Mouse (Mus musculus): Measurements from ENCODE around the gene Crocc.

Gene Crocc

DNA sequence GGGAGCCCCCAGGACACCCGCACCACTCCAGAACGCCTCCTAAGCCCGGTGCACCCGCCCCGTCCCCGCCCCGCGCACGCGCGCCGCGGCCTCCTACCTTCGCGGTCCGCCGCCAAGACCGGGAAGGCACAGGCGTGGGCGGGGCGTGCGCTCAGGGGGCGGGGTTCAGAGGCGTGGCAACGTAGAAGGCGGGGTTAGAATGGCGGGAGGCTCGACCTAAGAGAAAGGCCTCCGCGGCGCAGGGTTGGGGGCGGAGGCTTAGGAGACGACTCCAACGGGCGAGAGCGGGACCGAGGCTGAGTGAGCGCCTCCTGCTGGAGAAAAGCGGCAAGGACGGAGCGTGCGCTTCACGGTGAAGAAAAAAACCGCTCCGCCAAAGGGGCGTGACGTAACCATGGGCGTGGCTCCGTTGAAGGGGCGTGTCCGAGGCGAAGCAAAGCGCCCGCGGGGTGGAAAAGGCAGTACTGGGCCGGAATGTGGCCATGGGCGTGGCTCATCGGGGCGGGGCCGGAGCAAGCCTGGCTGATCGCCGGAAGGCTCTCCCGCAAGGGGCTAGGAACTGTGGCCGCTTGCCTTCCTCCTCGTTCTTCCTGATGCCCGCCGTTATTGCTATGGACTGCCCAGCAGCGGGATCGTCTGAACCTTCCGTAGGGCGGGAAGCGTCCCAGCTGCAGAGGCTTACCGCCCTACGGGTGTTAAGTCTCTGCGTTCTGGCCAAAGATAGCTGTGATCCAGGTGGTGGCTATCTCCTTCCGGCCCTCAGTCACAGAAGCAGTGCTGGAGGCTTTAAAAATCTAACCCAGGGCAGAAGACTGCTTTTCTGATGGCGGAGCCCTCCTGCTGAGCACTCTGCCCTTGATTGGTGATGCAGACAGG lies at the start of gene Crocc:
Gene Crocc (minus strand): TSS at position 125 of the 876 bp plus-strand sequence.
- peak; percentile 96 to 99 for DNase-seq (ENCODE audit: low spot score in 2 of 2)

DNA sequence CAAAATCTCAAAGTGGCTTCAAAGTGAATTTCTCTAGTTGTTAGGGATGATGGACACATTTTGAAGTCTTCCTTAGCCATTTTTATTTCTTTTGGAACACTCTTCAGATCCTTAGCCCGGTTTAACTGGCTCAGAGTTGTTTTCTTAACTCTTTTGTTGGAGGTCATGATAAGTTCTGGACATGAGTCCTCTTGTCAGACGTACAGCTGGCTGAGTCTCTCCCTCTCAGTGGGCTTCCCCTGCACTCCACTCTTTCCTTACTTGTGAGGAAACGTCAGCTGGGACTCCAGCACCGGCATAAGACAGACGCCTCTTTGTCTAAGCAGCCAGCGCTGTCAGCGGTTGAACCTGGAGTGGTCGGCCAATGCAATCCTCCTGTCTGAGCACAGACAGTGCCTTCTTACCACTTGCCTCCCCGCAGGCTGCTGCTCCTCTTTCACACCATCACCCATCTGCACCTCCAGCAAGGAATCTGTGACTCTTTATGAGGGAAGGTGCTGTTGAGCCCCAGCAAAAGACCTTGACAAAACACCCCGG lies 47.9 kb upstream of the Crocc start:
- DNase-seq (ENCODE audit: low spot score in 2 of 2) = no peak

GRCm38 (mm10) chr4:141106526-141107183 lies 46.3 kb upstream of the Crocc start:
- no peak for DNase-seq (ENCODE audit: low spot score in 2 of 2)

DNA sequence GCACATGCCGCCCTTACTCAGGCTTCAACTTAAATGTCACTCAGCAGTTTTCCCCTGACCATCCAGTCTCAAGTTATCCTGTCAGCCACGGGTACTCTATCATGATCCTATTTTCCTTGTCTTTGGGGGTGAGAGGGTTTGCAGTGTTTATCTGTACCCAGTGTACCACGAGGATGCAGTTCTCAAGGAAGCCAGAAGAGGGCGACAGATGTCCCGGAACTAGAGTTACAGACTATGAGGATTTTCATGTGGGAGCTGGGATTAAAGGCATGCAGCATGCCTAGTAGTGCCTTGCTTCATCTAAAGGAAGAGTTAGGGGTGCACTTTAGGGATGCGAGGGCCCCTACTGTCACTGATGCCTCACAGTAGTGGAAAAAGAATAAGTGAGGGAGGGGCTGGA lies 41.5 kb upstream of the Crocc start:
- DNase-seq (ENCODE audit: low spot score in 2 of 2) = no peak

DNA sequence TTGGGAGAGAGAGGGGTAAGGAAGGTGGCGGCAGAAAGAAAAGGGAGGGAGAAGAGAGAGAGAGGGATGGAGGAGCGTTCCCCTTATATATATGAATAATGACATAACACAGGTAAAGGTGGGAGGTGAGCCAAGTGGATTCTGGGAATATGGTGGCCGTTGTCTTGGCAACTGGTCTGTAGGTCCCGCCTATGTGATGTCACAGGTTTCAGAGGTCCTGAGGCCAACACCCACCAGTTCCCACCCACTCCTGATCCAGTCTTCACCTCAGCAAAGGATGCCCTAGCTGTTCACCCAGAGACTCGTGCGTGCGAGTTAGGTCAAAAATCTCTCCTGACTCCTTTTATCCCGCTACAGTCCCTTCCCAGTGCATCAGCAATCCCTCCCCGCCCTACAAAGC lies 40.9 kb upstream of the Crocc start:
- no peak for DNase-seq (ENCODE audit: low spot score in 2 of 2)

- DNase-seq (ENCODE audit: low spot score in 2 of 2) = no peak
Measured at GRCm38 (mm10) chr4:141099956-141100355, 39.6 kb upstream of the Crocc start.

DNA sequence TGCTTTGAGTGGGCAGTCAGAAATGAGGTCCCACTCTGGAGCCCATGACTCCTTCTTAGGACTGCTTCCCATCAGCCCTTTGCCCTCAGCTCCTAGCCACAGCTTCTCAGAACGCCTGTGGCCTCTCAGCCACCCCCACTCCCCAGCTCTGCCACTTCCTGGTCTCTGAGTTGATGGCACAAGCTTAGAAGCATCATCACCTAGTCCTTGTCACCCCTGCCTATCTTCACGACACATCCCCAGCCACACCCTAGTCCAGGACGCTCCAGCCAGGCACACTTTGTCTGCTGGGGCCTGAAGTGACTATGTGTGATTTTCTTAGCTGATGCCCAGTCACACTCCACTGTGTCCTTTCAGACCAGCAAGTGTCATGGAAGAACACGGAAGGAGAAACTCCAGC lies 38.6 kb upstream of the Crocc start:
- DNase-seq (ENCODE audit: low spot score in 2 of 2) = no peak

DNA sequence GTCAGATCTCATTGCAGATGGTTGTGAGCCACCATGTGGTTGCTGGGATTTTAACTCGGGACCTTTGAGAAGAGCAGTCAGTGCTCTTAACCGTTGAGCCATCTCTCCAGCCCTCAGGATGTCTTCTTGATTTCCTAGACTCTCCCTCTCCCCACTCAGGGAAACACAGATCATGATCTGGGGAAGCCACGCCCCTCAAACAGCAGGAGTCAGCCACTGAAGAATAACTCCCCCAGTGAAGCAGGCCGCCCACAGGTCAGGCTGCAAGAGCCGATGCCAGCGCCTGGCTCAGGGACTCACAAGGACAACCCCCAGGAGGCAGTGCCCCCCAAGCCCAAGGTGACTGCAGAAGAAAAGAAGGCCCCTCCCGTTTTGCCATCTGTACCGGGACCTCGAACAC lies 36.4 kb upstream of the Crocc start:
- no peak for DNase-seq (ENCODE audit: low spot score in 2 of 2)

- DNase-seq (ENCODE audit: low spot score in 2 of 2) = no peak
Measured at GRCm38 (mm10) chr4:141095016-141095415, 34.7 kb upstream of the Crocc start.

DNA sequence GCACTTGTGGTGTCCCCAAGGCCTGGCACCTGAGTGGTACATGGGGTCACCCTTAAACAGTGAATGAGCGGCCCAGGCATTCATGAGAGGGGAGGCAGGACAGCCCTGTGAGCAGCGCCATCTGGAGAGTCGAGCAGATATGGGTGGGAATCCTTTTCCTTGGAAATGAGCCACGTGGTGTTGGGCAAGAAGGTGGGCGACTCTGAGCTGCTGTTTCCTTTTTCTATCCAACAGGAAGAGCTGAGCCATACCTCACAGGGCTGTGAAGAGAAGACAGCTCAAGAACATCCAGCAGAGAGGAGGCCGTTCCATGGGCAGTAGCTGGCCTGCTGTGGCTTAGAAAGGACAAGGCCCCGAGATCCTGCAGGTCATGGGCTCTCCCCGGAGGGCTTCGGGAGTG lies 28.4 kb upstream of the Crocc start:
- no peak for DNase-seq (ENCODE audit: low spot score in 2 of 2)

DNA sequence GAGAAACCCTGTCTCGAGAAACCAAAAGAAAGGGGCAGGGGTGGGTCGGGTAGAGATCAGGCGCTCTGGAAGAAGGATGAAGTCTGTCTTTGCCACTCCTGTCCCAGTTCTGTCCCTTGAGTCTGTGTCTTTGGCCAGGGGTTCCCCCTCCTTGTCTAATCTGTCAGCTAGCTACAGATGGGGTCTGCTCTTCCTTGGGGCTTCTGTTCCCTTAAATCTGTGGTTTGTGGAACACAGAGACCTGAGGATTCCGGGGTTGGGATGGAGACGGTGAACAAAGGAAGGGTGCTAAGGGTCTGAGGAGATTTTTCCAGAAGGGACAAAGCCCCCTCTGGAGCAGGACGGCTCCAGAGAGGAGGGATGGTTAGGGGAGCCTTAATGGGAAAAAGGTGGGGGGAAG lies 27.7 kb upstream of the Crocc start, which contains the start of gene Spata21:
Gene Spata21 (plus strand): TSS at position 301 of the 400 bp plus-strand sequence.
- DNase-seq (ENCODE audit: low spot score in 2 of 2) = no peak

DNA sequence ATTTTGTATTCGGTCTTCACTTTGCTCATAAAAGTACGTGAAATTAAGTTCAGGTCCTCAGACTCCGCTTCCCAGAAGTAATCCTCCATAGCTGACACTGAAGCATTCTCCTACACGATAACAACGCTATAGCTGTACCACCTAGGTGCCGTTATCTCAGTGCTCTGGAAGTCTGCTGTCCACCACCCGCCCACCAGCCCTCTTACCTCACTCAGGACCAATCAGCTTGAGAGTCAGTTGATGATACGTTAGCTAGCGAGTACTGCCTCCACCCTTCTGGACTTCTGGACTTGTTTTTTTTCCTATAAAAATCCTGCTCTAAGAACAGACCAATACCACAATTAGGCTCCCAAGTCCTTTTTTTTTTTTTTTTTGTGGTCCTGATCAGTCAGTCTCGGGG lies 26.5 kb upstream of the Crocc start:
- no peak for DNase-seq (ENCODE audit: low spot score in 2 of 2)

DNA sequence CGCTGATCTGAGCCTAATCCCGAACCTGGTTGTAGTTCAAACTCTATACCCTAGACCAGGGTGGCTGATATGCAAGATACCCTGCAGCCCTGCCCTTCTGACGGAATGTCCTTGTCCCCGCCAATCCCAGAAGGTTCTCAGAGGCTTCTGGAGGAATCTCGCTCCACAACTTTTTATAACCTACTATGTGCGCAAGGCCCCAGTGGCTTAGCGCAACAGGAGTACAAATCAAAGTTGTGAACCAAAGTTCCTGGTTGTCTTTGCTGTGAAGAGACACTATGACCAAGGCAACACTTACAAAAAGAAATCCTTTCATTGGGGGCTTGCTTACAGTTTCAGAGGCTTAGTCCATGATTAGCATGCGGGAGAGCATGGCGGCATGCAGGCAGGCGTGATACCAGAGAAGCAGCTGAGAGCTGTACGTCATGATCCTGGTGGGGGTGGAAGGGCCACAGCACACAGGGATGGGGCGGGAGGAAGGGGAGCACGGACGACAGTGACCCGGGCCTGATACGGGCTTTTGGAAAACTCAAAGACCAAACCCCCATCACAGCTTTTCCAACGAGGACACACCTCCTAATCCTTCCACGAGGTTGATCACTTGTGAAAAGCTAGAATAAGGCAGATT lies 18.3 kb upstream of the Crocc start:
- no peak for DNase-seq (ENCODE audit: low spot score in 2 of 2)

- DNase-seq (ENCODE audit: low spot score in 2 of 2) = peak; percentile 90 to 91
Measured at GRCm38 (mm10) chr4:141077681-141078509, 17.5 kb upstream of the Crocc start, which contains the start of gene Necap2. Gene Necap2 (minus strand): TSS chr4:141078357.

DNA sequence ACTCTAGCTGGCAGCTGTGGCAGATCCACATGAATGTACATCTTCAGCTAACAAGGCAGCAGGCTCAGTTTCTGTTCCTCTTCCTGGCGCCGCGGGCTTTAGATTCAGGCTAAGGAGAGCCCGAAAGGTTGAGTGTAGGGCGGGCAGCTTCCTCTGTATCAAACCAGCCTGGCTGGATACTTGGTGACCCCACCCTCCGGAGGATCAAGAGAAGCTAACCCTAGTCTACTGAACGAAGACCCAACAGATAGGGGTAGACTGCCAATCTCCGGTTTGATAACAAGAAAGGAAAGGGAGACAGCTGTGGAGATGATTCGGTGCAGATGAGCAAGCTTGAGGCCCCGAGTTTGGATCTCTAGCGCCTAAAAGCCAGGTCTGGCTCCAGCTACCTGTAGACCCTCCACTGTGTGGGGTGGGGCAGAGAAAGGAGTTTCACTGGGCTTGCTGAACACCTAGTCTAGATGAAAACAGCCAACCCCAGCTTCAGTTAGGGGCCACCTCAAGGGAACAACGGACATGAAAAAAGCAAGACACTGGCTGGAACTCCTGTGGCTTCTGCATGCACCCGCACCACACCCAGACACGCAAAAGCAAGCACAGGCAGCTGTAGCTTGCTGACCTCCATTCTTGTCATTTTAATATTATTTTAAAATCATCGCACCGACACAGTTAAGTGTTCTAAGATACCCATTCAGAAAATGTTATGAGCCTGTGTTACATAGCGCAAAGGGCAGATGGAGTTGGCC lies 16.6 kb upstream of the Crocc start:
- DNase-seq (ENCODE audit: low spot score in 2 of 2) = no peak

GRCm38 (mm10) chr4:141074109-141074508 lies 13.8 kb upstream of the Crocc start:
- no peak for DNase-seq (ENCODE audit: low spot score in 2 of 2)

- peak in 1 of 2 experiments; percentile 52 for DNase-seq (ENCODE audit: low spot score in 2 of 2)
Measured at GRCm38 (mm10) chr4:141073661-141074060, 13.3 kb upstream of the Crocc start.

- no peak for DNase-seq (ENCODE audit: low spot score in 2 of 2)
Measured at GRCm38 (mm10) chr4:141072502-141072901, 12.2 kb upstream of the Crocc start.

DNA sequence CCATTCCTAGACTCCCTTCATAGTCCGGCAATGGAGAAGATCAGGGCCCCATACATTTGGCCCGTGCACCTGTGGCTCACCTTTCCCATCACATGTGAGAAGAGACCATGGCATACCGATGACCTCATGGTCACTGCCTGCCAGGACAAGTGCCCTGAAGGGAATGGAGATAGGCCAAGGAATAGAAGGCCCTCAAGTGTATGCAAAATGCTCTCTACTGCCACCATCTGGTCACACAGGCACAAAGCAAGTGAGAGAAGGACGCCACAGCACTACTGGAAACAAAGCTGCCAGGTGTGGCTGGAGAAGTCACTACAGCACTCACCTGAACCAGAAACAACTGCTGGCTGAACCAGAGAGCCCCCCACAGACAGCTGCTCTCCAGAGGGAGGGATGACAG lies 9.4 kb upstream of the Crocc start:
- DNase-seq (ENCODE audit: low spot score in 2 of 2) = no peak

DNA sequence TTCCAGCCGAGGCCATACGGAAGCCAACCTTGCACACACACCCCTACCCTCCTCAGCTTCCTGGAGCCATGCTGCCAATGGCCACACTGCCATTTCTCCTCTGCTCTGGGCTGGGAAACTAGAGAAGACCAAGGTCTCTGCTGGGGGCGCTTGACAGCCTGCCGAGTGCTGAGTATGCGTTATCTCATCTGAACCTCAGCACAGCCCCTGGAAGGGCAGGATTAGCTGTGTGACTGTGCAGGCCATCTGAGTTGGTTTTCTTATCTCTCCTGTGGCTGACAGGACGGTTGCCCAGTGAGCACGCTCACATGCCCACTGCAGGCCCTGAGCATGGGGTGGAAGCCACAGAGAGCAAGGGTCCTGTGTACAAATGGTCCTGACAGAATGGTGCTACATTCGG lies 8.3 kb upstream of the Crocc start:
- DNase-seq (ENCODE audit: low spot score in 2 of 2) = no peak
